Mouse (Mus musculus): Measurements from ENCODE around the gene Zfp280b.

DNA sequence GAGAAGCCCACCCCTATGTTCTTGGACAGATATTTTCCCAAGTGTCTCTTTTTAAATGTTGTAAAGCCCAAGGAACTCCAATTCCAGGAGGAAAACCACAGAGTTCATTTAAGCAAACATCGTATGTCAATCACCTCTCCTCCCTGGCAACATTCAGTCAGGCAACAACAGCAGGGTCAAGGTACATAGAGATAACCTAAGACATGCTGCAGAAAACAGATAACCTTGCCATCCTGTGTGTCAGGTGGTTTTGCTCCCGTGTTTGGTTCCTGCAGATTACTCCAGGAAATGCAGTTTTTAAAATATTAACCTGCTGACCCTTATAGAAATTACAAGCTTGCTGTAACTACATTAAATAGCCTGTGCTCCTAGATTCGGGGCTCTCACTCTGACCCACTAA is 10.7 kb upstream of the Zfp280b start:
- TF ChIP-seq POLR2A (IDR thresholded peaks at IDR 0.05; ENCODE audit: low read depth, low read length) = no peak
- no peak for TF ChIP-seq CTCF (conservative IDR thresholded peaks at IDR 0.05; ENCODE audit: insufficient read depth, insufficient read length, low read depth, low read length)
